Mouse (Mus musculus): ENCODE data around the gene Olfr784. TPM values are rescaled to one million over a fixed set of nuclear protein-coding genes. Genes with fewer than 3 reads are reported as not detected.
"Not testable (repeated sequence)": the region's sequence is repeated elsewhere in the genome, so short reads cannot be mapped to it uniquely, and the experiment has no call there.

The Olfr784 gene
- 0.42 TPM in 1 of 2 replicates, not detected in the other for total RNA-seq (2015; ENCODE audit: low replicate concordance)
- total RNA-seq (2017; ENCODE audit: low replicate concordance), result not detected in 2 replicates

DNA sequence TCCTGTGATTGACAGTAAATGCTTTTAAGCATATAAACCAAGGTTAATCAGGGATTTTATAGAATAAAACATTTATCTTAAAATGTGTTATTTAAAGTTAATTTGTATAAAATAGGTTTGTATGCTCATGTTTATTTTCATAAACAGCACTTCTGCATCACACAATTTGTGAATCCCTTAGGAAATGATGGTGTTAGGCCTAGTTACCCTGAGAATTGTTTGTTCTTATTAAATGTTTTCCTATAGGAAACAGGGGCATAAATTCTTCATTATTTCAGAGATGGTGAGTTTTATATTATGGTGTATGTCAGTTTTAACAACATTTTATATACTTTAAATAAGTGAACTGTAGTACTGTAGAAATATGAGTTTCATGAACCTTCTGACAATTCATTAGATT lies at the start of gene Olfr784:
Olfr784 (plus strand) TSS at position 301 of the 400 bp plus-strand sequence.
- ATAC-seq (replicated peaks; ENCODE audit: low FRiP score, poor library complexity, severe bottlenecking), result no peak

DNA sequence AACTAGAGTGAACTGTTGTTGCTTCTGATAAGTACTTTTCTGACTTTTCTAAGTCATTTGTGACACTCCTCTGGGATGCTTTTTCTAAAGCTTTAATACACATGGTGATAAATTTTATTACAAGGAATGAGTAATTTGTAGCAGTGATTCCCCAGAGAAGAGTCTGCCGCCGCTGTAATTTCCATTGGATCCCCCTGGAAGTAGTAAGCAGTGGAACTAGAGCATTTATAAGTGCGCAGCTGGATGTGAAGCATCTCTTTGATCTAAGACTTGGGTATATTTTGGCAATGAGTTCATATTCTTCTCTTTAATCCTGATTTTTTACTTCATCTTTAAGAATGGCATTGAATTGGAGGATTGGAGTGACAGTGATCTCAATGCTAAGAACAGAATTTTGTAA lies 35.3 kb upstream of the Olfr784 start, which contains the start of gene Olfr782:
Olfr782 (plus strand) TSS at position 301 of the 400 bp plus-strand sequence.
- no peak for ATAC-seq (replicated peaks; ENCODE audit: low FRiP score, poor library complexity, severe bottlenecking)

GRCm38 (mm10) chr10:129352475-129352874 lies 31.4 kb upstream of the Olfr784 start:
- ATAC-seq (replicated peaks; ENCODE audit: low FRiP score, poor library complexity, severe bottlenecking), result not testable (repeated sequence)

GRCm38 (mm10) chr10:129356496-129356895 lies 27.4 kb upstream of the Olfr784 start:
- ATAC-seq (replicated peaks; ENCODE audit: low FRiP score, poor library complexity, severe bottlenecking), result not testable (repeated sequence)

GRCm38 (mm10) chr10:129357307-129357706 lies 26.6 kb upstream of the Olfr784 start:
- ATAC-seq (replicated peaks; ENCODE audit: low FRiP score, poor library complexity, severe bottlenecking), result no peak

GRCm38 (mm10) chr10:129374051-129374450 lies 9.8 kb upstream of the Olfr784 start:
- ATAC-seq (replicated peaks; ENCODE audit: low FRiP score, poor library complexity, severe bottlenecking), result not testable (repeated sequence)

GRCm38 (mm10) chr10:129400892-129401291 lies 17.0 kb downstream of the Olfr784 start:
- ATAC-seq (replicated peaks; ENCODE audit: low FRiP score, poor library complexity, severe bottlenecking), result no peak

DNA sequence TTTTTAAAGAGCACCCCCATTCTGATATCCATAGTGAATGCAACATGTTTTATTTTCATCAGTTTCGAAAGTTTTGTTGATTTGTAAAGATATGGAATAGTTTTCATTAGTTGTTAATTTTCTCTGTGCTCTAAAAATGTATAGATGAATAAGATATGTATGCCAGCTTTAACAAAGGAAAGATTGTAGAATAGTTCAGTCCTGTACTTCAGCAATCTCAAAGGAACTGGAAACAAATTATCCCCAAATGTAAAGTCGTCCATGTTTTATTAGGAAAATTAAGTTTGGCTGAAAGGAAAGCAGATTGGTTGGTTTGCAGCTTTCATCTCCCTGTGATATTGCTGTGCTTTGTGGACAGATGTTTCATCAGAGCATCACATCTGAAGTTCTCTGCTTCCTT lies 21.2 kb downstream of the Olfr784 start, which contains the start of gene Olfr785:
Olfr785 (plus strand) TSS at position 301 of the 400 bp plus-strand sequence.
- ATAC-seq (replicated peaks; ENCODE audit: low FRiP score, poor library complexity, severe bottlenecking), result no peak

DNA sequence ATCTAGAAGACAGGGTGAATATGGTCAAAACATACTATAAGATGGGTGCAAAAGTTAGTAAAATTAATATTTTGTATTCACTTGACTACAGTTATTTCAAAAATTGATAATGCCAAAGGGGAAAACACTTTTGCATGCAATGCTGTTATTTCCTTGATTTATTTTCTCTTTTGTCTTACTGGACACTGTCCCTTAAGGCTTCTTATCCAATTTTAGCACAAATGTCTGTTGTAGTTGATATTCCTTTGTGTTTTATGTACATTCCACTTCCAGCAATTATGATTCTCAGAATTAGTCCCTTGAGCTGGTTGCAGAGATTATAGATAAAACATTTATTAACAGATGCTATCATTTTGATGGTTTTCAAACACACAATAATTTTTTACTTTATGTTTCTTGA lies 43.1 kb downstream of the Olfr784 start, which contains the start of gene Olfr786:
Olfr786 (plus strand) TSS at position 301 of the 400 bp plus-strand sequence.
- no peak for ATAC-seq (replicated peaks; ENCODE audit: low FRiP score, poor library complexity, severe bottlenecking)

Other genes starting within 250 kb of the Olfr784 start
- not detected in 2 replicates for gene Olfr770, start 245.1 kb upstream of the Olfr784 start, total RNA-seq (2015; ENCODE audit: low replicate concordance)
- not detected in 2 replicates for gene Olfr770, start 245.1 kb upstream of the Olfr784 start, total RNA-seq (2017; ENCODE audit: low replicate concordance)
- gene Olfr771, start 219.3 kb upstream of the Olfr784 start, total RNA-seq (2015; ENCODE audit: low replicate concordance), result not detected in 2 replicates
- not detected in 2 replicates for gene Olfr771, start 219.3 kb upstream of the Olfr784 start, total RNA-seq (2017; ENCODE audit: low replicate concordance)
- gene Olfr772, start 206.2 kb upstream of the Olfr784 start, total RNA-seq (2015; ENCODE audit: low replicate concordance), result not detected in 2 replicates
- not detected in 2 replicates for gene Olfr772, start 206.2 kb upstream of the Olfr784 start, total RNA-seq (2017; ENCODE audit: low replicate concordance)
- gene Olfr773, start 196.7 kb upstream of the Olfr784 start, total RNA-seq (2015; ENCODE audit: low replicate concordance), result not detected in 2 replicates
- gene Olfr773, start 196.7 kb upstream of the Olfr784 start, total RNA-seq (2017; ENCODE audit: low replicate concordance), result not detected in 2 replicates
- not detected in 2 replicates for gene Olfr774, start 147.9 kb upstream of the Olfr784 start, total RNA-seq (2015; ENCODE audit: low replicate concordance)
- not detected in 2 replicates for gene Olfr774, start 147.9 kb upstream of the Olfr784 start, total RNA-seq (2017; ENCODE audit: low replicate concordance)
- not detected in 2 replicates for gene Olfr775, start 135.7 kb upstream of the Olfr784 start, total RNA-seq (2015; ENCODE audit: low replicate concordance)
- gene Olfr775, start 135.7 kb upstream of the Olfr784 start, total RNA-seq (2017; ENCODE audit: low replicate concordance), result not detected in 2 replicates
- not detected in 2 replicates for gene Olfr776, start 125.0 kb upstream of the Olfr784 start, total RNA-seq (2015; ENCODE audit: low replicate concordance)
- not detected in 2 replicates for gene Olfr776, start 125.0 kb upstream of the Olfr784 start, total RNA-seq (2017; ENCODE audit: low replicate concordance)
- gene Olfr777, start 112.6 kb upstream of the Olfr784 start, total RNA-seq (2015; ENCODE audit: low replicate concordance), result not detected in 2 replicates
- gene Olfr777, start 112.6 kb upstream of the Olfr784 start, total RNA-seq (2017; ENCODE audit: low replicate concordance), result not detected in 2 replicates
- gene Olfr780, start 66.0 kb upstream of the Olfr784 start, total RNA-seq (2015; ENCODE audit: low replicate concordance), result not detected in 2 replicates
- gene Olfr780, start 66.0 kb upstream of the Olfr784 start, total RNA-seq (2017; ENCODE audit: low replicate concordance), result not detected in 2 replicates
- not detected in 2 replicates for gene Olfr781, start 55.2 kb upstream of the Olfr784 start, total RNA-seq (2015; ENCODE audit: low replicate concordance)
- gene Olfr781, start 55.2 kb upstream of the Olfr784 start, total RNA-seq (2017; ENCODE audit: low replicate concordance), result not detected in 2 replicates
- gene Olfr782, start 35.2 kb upstream of the Olfr784 start, total RNA-seq (2015; ENCODE audit: low replicate concordance), result not detected in 2 replicates
- not detected in 2 replicates for gene Olfr782, start 35.2 kb upstream of the Olfr784 start, total RNA-seq (2017; ENCODE audit: low replicate concordance)
- gene Olfr785, start 21.3 kb downstream of the Olfr784 start, total RNA-seq (2015; ENCODE audit: low replicate concordance), result not detected in 2 replicates
- gene Olfr785, start 21.3 kb downstream of the Olfr784 start, total RNA-seq (2017; ENCODE audit: low replicate concordance), result not detected in 2 replicates
- gene Olfr786, start 43.2 kb downstream of the Olfr784 start, total RNA-seq (2015; ENCODE audit: low replicate concordance), result not detected in 2 replicates
- not detected in 2 replicates for gene Olfr786, start 43.2 kb downstream of the Olfr784 start, total RNA-seq (2017; ENCODE audit: low replicate concordance)
- gene Olfr787, start 77.8 kb downstream of the Olfr784 start, total RNA-seq (2015; ENCODE audit: low replicate concordance), result not detected in 2 replicates
- not detected in 2 replicates for gene Olfr787, start 77.8 kb downstream of the Olfr784 start, total RNA-seq (2017; ENCODE audit: low replicate concordance)
- gene Olfr788, start 86.9 kb downstream of the Olfr784 start, total RNA-seq (2015; ENCODE audit: low replicate concordance), result not detected in 2 replicates
- gene Olfr788, start 86.9 kb downstream of the Olfr784 start, total RNA-seq (2017; ENCODE audit: low replicate concordance), result not detected in 2 replicates
- gene Olfr789, start 100.7 kb downstream of the Olfr784 start, total RNA-seq (2015; ENCODE audit: low replicate concordance), result not detected in 2 replicates
- not detected in 2 replicates for gene Olfr789, start 100.7 kb downstream of the Olfr784 start, total RNA-seq (2017; ENCODE audit: low replicate concordance)
- gene Olfr790, start 114.4 kb downstream of the Olfr784 start, total RNA-seq (2015; ENCODE audit: low replicate concordance), result not detected in 2 replicates
- gene Olfr790, start 114.4 kb downstream of the Olfr784 start, total RNA-seq (2017; ENCODE audit: low replicate concordance), result not detected in 2 replicates
- not detected in 2 replicates for gene Olfr791, start 137.7 kb downstream of the Olfr784 start, total RNA-seq (2015; ENCODE audit: low replicate concordance)
- not detected in 2 replicates for gene Olfr791, start 137.7 kb downstream of the Olfr784 start, total RNA-seq (2017; ENCODE audit: low replicate concordance)
- not detected in 2 replicates for gene Olfr792, start 155.1 kb downstream of the Olfr784 start, total RNA-seq (2015; ENCODE audit: low replicate concordance)
- not detected in 2 replicates for gene Olfr792, start 155.1 kb downstream of the Olfr784 start, total RNA-seq (2017; ENCODE audit: low replicate concordance)
- not detected in 2 replicates for gene Olfr794, start 183.6 kb downstream of the Olfr784 start, total RNA-seq (2015; ENCODE audit: low replicate concordance)
- not detected in 2 replicates for gene Olfr794, start 183.6 kb downstream of the Olfr784 start, total RNA-seq (2017; ENCODE audit: low replicate concordance)
- not detected in 2 replicates for gene Olfr796, start 228.5 kb downstream of the Olfr784 start, total RNA-seq (2015; ENCODE audit: low replicate concordance)
- not detected in 2 replicates for gene Olfr796, start 228.5 kb downstream of the Olfr784 start, total RNA-seq (2017; ENCODE audit: low replicate concordance)
- gene Olfr798, start 243.9 kb downstream of the Olfr784 start, total RNA-seq (2015; ENCODE audit: low replicate concordance), result not detected in 2 replicates
- not detected in 2 replicates for gene Olfr798, start 243.9 kb downstream of the Olfr784 start, total RNA-seq (2017; ENCODE audit: low replicate concordance)

Data from erythroid progenitor cell, adult 5-6 weeks (primary cell).